ENCODE assay signal across 11 mouse cellular contexts in genomic region chr10:81089216-81089615, GRCm38 (mm10). TPM values are rescaled to one million over a fixed set of nuclear protein-coding genes. Genes with fewer than 3 reads are reported as not detected.
DNase-seq lines count a peak whose midpoint lies in the region; ATAC-seq and TF ChIP-seq lines count a peak whose summit lies in the region.
"Had no signal": no experiment of that assay in that cellular context is flagged by ENCODE, and none has a peak within 500 bp of the region (broad histone marks: within the 10 kb centered on the region; RNA-seq: fewer than 3 reads in every experiment).

No protein-coding gene starts in this region.

- H3K9ac ChIP-seq in forebrain, embryonic 12.5 days = no peak overlapping the region
- H3K9ac ChIP-seq in forebrain, embryonic 16.5 days (replicated peaks; ENCODE audit: low read depth, low read length) = no peak overlapping the region
- H3K9ac ChIP-seq in neural tube, embryonic 12.5 days = 0 out of 2 replicates have a peak overlapping the region, but pooled peaks have one; percentile 3
- no peak overlapping the region for H3K9ac ChIP-seq in neural tube, embryonic 15.5 days (replicated peaks)
- H3K9ac ChIP-seq in hindbrain, embryonic 13.5 days = peak overlapping the region; percentile 24
- H3K9ac ChIP-seq in midbrain, postnatal 0 days (replicated peaks; ENCODE audit: low read length, poor library complexity, severe bottlenecking) = no peak overlapping the region

- no peak overlapping the region for H3K4me3 ChIP-seq in forebrain, embryonic 12.5 days (replicated peaks)
- no peak overlapping the region for H3K4me3 ChIP-seq in forebrain, embryonic 16.5 days (replicated peaks; ENCODE audit: low read length)
- H3K4me3 ChIP-seq in neural tube, embryonic 12.5 days = no peak overlapping the region
- H3K4me3 ChIP-seq in neural tube, embryonic 15.5 days (replicated peaks) = no peak overlapping the region
- no peak overlapping the region for H3K4me3 ChIP-seq in hindbrain, embryonic 13.5 days
- H3K4me3 ChIP-seq in midbrain, postnatal 0 days (ENCODE audit: low read depth, low read length) = no peak overlapping the region

- no peaks in the 10 kb centered on the region for H3K36me3 ChIP-seq in forebrain, embryonic 12.5 days (replicated peaks)
- H3K36me3 ChIP-seq in forebrain, embryonic 16.5 days (ENCODE audit: control insufficient read depth, insufficient read depth) = no peaks in the 10 kb centered on the region
- no peaks in the 10 kb centered on the region for H3K36me3 ChIP-seq in neural tube, embryonic 12.5 days
- H3K36me3 ChIP-seq in neural tube, embryonic 15.5 days = no peaks in the 10 kb centered on the region
- H3K36me3 ChIP-seq in hindbrain, embryonic 13.5 days = no peaks in the 10 kb centered on the region
- no peaks in the 10 kb centered on the region for H3K36me3 ChIP-seq in midbrain, postnatal 0 days (ENCODE audit: insufficient read depth, low read length)

- peak; percentile 71 for DNase-seq in midbrain, postnatal 0 days (ENCODE audit: low spot score)
- no peak for DNase-seq in frontal cortex, adult 2 months (ENCODE audit: extremely low spot score in 1 of 2, low spot score in 1 of 2)
- no peak for DNase-seq in cerebellum, adult 11-12 months
- DNase-seq: B cell, adult 2 months; heart, adult 11 months; kidney, postnatal 14 days had no signal

- H3K27me3 ChIP-seq in forebrain, embryonic 12.5 days = peaks cover 4% of the 10 kb centered on the region; the same call in 1 of the 2 replicates
- no peaks in the 10 kb centered on the region for H3K27me3 ChIP-seq in forebrain, embryonic 16.5 days (replicated peaks; ENCODE audit: control insufficient read depth, insufficient read depth, low read length)
- no peaks in the 10 kb centered on the region for H3K27me3 ChIP-seq in neural tube, embryonic 12.5 days (replicated peaks)
- peaks cover 5% of the 10 kb centered on the region; the same call in 1 of the 2 replicates for H3K27me3 ChIP-seq in neural tube, embryonic 15.5 days (replicated peaks)
- H3K27me3 ChIP-seq in hindbrain, embryonic 13.5 days = peaks cover 10% of the 10 kb centered on the region; the same call in 1 of the 2 replicates
- H3K27me3 ChIP-seq in midbrain, postnatal 0 days (ENCODE audit: insufficient read depth, low read length) = no peaks in the 10 kb centered on the region

- ATAC-seq in forebrain, embryonic 12.5 days (ENCODE audit: low FRiP score) = peak; percentile 41; the same call in 1 of the 2 replicates
- ATAC-seq in forebrain, embryonic 16.5 days = no peak; the same call in 1 of the 2 replicates
- ATAC-seq in neural tube, embryonic 12.5 days (ENCODE audit: low FRiP score, low read depth) = no peak
- no peak; the same call in 1 of the 2 replicates for ATAC-seq in neural tube, embryonic 15.5 days (ENCODE audit: low FRiP score)
- ATAC-seq in hindbrain, embryonic 13.5 days (ENCODE audit: low FRiP score) = no peak
- ATAC-seq in midbrain, postnatal 0 days (ENCODE audit: low FRiP score) = no peak

- WGBS in forebrain, embryonic 12.5 days = 57% methylated on average over 2 of the region's 2 CpGs
- 40% methylated on average over 2 of the region's 2 CpGs for WGBS in forebrain, embryonic 16.5 days
- WGBS in neural tube, embryonic 12.5 days = 55% methylated on average over 2 of the region's 2 CpGs
- WGBS in neural tube, embryonic 15.5 days = 68% methylated on average over 2 of the region's 2 CpGs
- WGBS in hindbrain, embryonic 13.5 days = 61% methylated on average over 2 of the region's 2 CpGs
- 52% methylated on average over 2 of the region's 2 CpGs for WGBS in midbrain, postnatal 0 days

- peaks cover 2% of the 10 kb centered on the region; the same call in 1 of the 2 replicates for H3K9me3 ChIP-seq in forebrain, embryonic 12.5 days
- H3K9me3 ChIP-seq in forebrain, embryonic 16.5 days (ENCODE audit: control insufficient read depth, low read length) = no peaks in the 10 kb centered on the region
- 0 out of 2 replicates have a peak, but pooled peaks cover 2% of the 10 kb centered on the region for H3K9me3 ChIP-seq in neural tube, embryonic 12.5 days
- H3K9me3 ChIP-seq in neural tube, embryonic 15.5 days (replicated peaks) = no peaks in the 10 kb centered on the region
- H3K9me3 ChIP-seq in hindbrain, embryonic 13.5 days = no peaks in the 10 kb centered on the region
- no peaks in the 10 kb centered on the region for H3K9me3 ChIP-seq in midbrain, postnatal 0 days (ENCODE audit: low read length)

- no peak for TF ChIP-seq CTCF in midbrain, postnatal 0 days (IDR thresholded peaks at IDR 0.05)

- peaks cover 11% of the 10 kb centered on the region for H3K4me1 ChIP-seq in forebrain, embryonic 12.5 days
- peaks cover 7% of the 10 kb centered on the region for H3K4me1 ChIP-seq in forebrain, embryonic 16.5 days (replicated peaks; ENCODE audit: control insufficient read depth, insufficient read depth, low read length)
- H3K4me1 ChIP-seq in neural tube, embryonic 12.5 days = 0 out of 2 replicates have a peak, but pooled peaks cover 6% of the 10 kb centered on the region
- H3K4me1 ChIP-seq in neural tube, embryonic 15.5 days = peaks cover 6% of the 10 kb centered on the region
- peaks cover 7% of the 10 kb centered on the region for H3K4me1 ChIP-seq in hindbrain, embryonic 13.5 days (replicated peaks)
- H3K4me1 ChIP-seq in midbrain, postnatal 0 days (ENCODE audit: insufficient read depth, low read length) = no peaks in the 10 kb centered on the region

- no peak overlapping the region for H3K4me2 ChIP-seq in forebrain, embryonic 12.5 days
- no peak overlapping the region for H3K4me2 ChIP-seq in forebrain, embryonic 16.5 days (ENCODE audit: low read length)
- no peak overlapping the region for H3K4me2 ChIP-seq in neural tube, embryonic 12.5 days (replicated peaks)
- H3K4me2 ChIP-seq in neural tube, embryonic 15.5 days = no peak overlapping the region
- no peak overlapping the region for H3K4me2 ChIP-seq in hindbrain, embryonic 13.5 days
- no peak overlapping the region for H3K4me2 ChIP-seq in midbrain, postnatal 0 days (ENCODE audit: low read depth, low read length, poor library complexity, severe bottlenecking)

- no peak overlapping the region for H3K27ac ChIP-seq in forebrain, embryonic 12.5 days
- no peak overlapping the region for H3K27ac ChIP-seq in forebrain, embryonic 16.5 days (ENCODE audit: low read length)
- H3K27ac ChIP-seq in neural tube, embryonic 12.5 days = no peak overlapping the region
- H3K27ac ChIP-seq in neural tube, embryonic 15.5 days (replicated peaks) = no peak overlapping the region
- H3K27ac ChIP-seq in hindbrain, embryonic 13.5 days = no peak overlapping the region
- no peak overlapping the region for H3K27ac ChIP-seq in midbrain, postnatal 0 days (ENCODE audit: low read depth, low read length)

RNA-seq across cellular contexts. Expression of gene Creb3l3, which starts 9.5 kb away (rescaled TPM):
- polyA plus RNA-seq in forebrain, embryonic 12.5 days (2016; fragmentation: Nextera tagmentation; extraction: Ambion mirVana) = 0.46 and 0.69 TPM in 2 replicates
- polyA plus RNA-seq in forebrain, embryonic 16.5 days (2015; fragmentation: Nextera tagmentation; extraction: Ambion mirVana) = 0.17 and 0.66 TPM in 2 replicates
- 0.08 and 0.51 TPM in 2 replicates for polyA plus RNA-seq in neural tube, embryonic 12.5 days (2016; fragmentation: Nextera tagmentation; extraction: Ambion mirVana)
- 0.38 and 0.56 TPM in 2 replicates for polyA plus RNA-seq in neural tube, embryonic 15.5 days (2015; fragmentation: Nextera tagmentation; extraction: Ambion mirVana)
- 0.26 and 0.41 TPM in 2 replicates for polyA plus RNA-seq in hindbrain, embryonic 13.5 days (2015; fragmentation: Nextera tagmentation; extraction: Ambion mirVana)
- 0.28 and 1.6 TPM in 2 replicates for total RNA-seq in midbrain, postnatal 0 days (2014; rRNA removed)
- polyA plus RNA-seq in midbrain, postnatal 0 days (2015; fragmentation: Nextera tagmentation; extraction: Ambion mirVana) = 0.62 and 0.81 TPM in 2 replicates
- 0.44 and 0.63 TPM in 2 replicates for polyA plus RNA-seq in frontal cortex, adult 2 months (2012; rRNA removed)

RNA-seq across cellular contexts. Expression of gene Map2k2, which starts 16.5 kb away (rescaled TPM):
- polyA plus RNA-seq in forebrain, embryonic 12.5 days (2016; fragmentation: Nextera tagmentation; extraction: Ambion mirVana) = 208 and 210 TPM in 2 replicates
- 210 and 213 TPM in 2 replicates for polyA plus RNA-seq in forebrain, embryonic 16.5 days (2015; fragmentation: Nextera tagmentation; extraction: Ambion mirVana)
- 230 and 232 TPM in 2 replicates for polyA plus RNA-seq in neural tube, embryonic 12.5 days (2016; fragmentation: Nextera tagmentation; extraction: Ambion mirVana)
- polyA plus RNA-seq in neural tube, embryonic 15.5 days (2015; fragmentation: Nextera tagmentation; extraction: Ambion mirVana) = 227 and 241 TPM in 2 replicates
- polyA plus RNA-seq in hindbrain, embryonic 13.5 days (2015; fragmentation: Nextera tagmentation; extraction: Ambion mirVana) = 224 and 227 TPM in 2 replicates
- 256 and 261 TPM in 2 replicates for total RNA-seq in midbrain, postnatal 0 days (2014; rRNA removed)
- polyA plus RNA-seq in midbrain, postnatal 0 days (2015; fragmentation: Nextera tagmentation; extraction: Ambion mirVana) = 210 and 218 TPM in 2 replicates
- polyA plus RNA-seq in frontal cortex, adult 2 months (2012; rRNA removed) = 189 and 202 TPM in 2 replicates

RNA-seq across cellular contexts. Expression of gene Thop1, which starts 19.4 kb away (rescaled TPM):
- polyA plus RNA-seq in forebrain, embryonic 12.5 days (2016; fragmentation: Nextera tagmentation; extraction: Ambion mirVana) = 65.0 and 69.2 TPM in 2 replicates
- 69.4 and 70.4 TPM in 2 replicates for polyA plus RNA-seq in forebrain, embryonic 16.5 days (2015; fragmentation: Nextera tagmentation; extraction: Ambion mirVana)
- 60.2 and 63.3 TPM in 2 replicates for polyA plus RNA-seq in neural tube, embryonic 12.5 days (2016; fragmentation: Nextera tagmentation; extraction: Ambion mirVana)
- polyA plus RNA-seq in neural tube, embryonic 15.5 days (2015; fragmentation: Nextera tagmentation; extraction: Ambion mirVana) = 44.3 and 52.9 TPM in 2 replicates
- polyA plus RNA-seq in hindbrain, embryonic 13.5 days (2015; fragmentation: Nextera tagmentation; extraction: Ambion mirVana) = 45.0 and 46.9 TPM in 2 replicates
- total RNA-seq in midbrain, postnatal 0 days (2014; rRNA removed) = 59.9 and 67.1 TPM in 2 replicates
- 35.2 and 35.8 TPM in 2 replicates for polyA plus RNA-seq in midbrain, postnatal 0 days (2015; fragmentation: Nextera tagmentation; extraction: Ambion mirVana)
- 60.8 and 63.1 TPM in 2 replicates for polyA plus RNA-seq in frontal cortex, adult 2 months (2012; rRNA removed)

RNA-seq across cellular contexts. Expression of gene Sgta, which starts 29.2 kb away (rescaled TPM):
- polyA plus RNA-seq in forebrain, embryonic 12.5 days (2016; fragmentation: Nextera tagmentation; extraction: Ambion mirVana) = 262 and 280 TPM in 2 replicates
- polyA plus RNA-seq in forebrain, embryonic 16.5 days (2015; fragmentation: Nextera tagmentation; extraction: Ambion mirVana) = 325 and 344 TPM in 2 replicates
- polyA plus RNA-seq in neural tube, embryonic 12.5 days (2016; fragmentation: Nextera tagmentation; extraction: Ambion mirVana) = 272 and 275 TPM in 2 replicates
- 290 and 298 TPM in 2 replicates for polyA plus RNA-seq in neural tube, embryonic 15.5 days (2015; fragmentation: Nextera tagmentation; extraction: Ambion mirVana)
- polyA plus RNA-seq in hindbrain, embryonic 13.5 days (2015; fragmentation: Nextera tagmentation; extraction: Ambion mirVana) = 292 and 304 TPM in 2 replicates
- total RNA-seq in midbrain, postnatal 0 days (2014; rRNA removed) = 216 and 236 TPM in 2 replicates
- polyA plus RNA-seq in midbrain, postnatal 0 days (2015; fragmentation: Nextera tagmentation; extraction: Ambion mirVana) = 325 and 348 TPM in 2 replicates
- 207 and 208 TPM in 2 replicates for polyA plus RNA-seq in frontal cortex, adult 2 months (2012; rRNA removed)

RNA-seq across cellular contexts. Expression of gene Zbtb7a, which starts 45.8 kb away (rescaled TPM):
- 12.4 and 13.5 TPM in 2 replicates for polyA plus RNA-seq in forebrain, embryonic 12.5 days (2016; fragmentation: Nextera tagmentation; extraction: Ambion mirVana)
- polyA plus RNA-seq in forebrain, embryonic 16.5 days (2015; fragmentation: Nextera tagmentation; extraction: Ambion mirVana) = 11.6 and 11.8 TPM in 2 replicates
- polyA plus RNA-seq in neural tube, embryonic 12.5 days (2016; fragmentation: Nextera tagmentation; extraction: Ambion mirVana) = 15.6 and 17.5 TPM in 2 replicates
- polyA plus RNA-seq in neural tube, embryonic 15.5 days (2015; fragmentation: Nextera tagmentation; extraction: Ambion mirVana) = 14.8 and 21.0 TPM in 2 replicates
- polyA plus RNA-seq in hindbrain, embryonic 13.5 days (2015; fragmentation: Nextera tagmentation; extraction: Ambion mirVana) = 13.2 and 13.5 TPM in 2 replicates
- 23.6 and 29.5 TPM in 2 replicates for total RNA-seq in midbrain, postnatal 0 days (2014; rRNA removed)
- 16.1 and 18.0 TPM in 2 replicates for polyA plus RNA-seq in midbrain, postnatal 0 days (2015; fragmentation: Nextera tagmentation; extraction: Ambion mirVana)
- 45.1 and 46.0 TPM in 2 replicates for polyA plus RNA-seq in frontal cortex, adult 2 months (2012; rRNA removed)

Comparison
In these comparisons a context has a peak if more than half of its experiments do, and no peak if none do; other contexts are left out.
1. H3K9ac ChIP-seq: peak in neural tube, embryonic 12.5 days (single experiment) and hindbrain, embryonic 13.5 days (single experiment); none in forebrain, embryonic 12.5 days (single experiment), forebrain, embryonic 16.5 days (single experiment), neural tube, embryonic 15.5 days (single experiment) and midbrain, postnatal 0 days (single experiment).